Mouse (Mus musculus) forebrain, postnatal 0 days (tissue): ENCODE data around the gene Umad1. TPM values are rescaled to one million over a fixed set of nuclear protein-coding genes. Genes with fewer than 3 reads are reported as not detected.
A peak's percentile ranks its signal among the peaks of the same experiment; 100 is the strongest.

Source experiments
- ATAC-seq: fragments of 200-750 bp; cut with Nextera tagmentation; 2 replicates; pipeline ENCODE4 v1.8.0; 2017; ENCODE audit warnings: mild to moderate bottlenecking, moderate library complexity
- DNase-seq: peaks from one replicate; pipeline ENCODE4 v3.0.0-alpha.2; 2015
- H3K27ac ChIP-seq: fragments of 300-500 bp; sonication (generic); 2 replicates; pipeline ENCODE4 v1.5.1; 2014; ENCODE audit warnings: low read depth, mild to moderate bottlenecking, antibody characterized with exemption, low read length, moderate library complexity, mixed read lengths
- H3K27me3 ChIP-seq: fragments of 300-500 bp; sonication (generic); 2 replicates; pipeline ENCODE4 v1.6.1; 2014; ENCODE audit warnings: mild to moderate bottlenecking, low read length, mixed read lengths; ENCODE audit not compliant: insufficient read depth
- H3K36me3 ChIP-seq: fragments of 300-500 bp; sonication (generic); 2 replicates; pipeline ENCODE4 v1.6.1; 2014; ENCODE audit warnings: mild to moderate bottlenecking, moderate library complexity; ENCODE audit not compliant: insufficient read depth
- H3K4me1 ChIP-seq: fragments of 300-500 bp; sonication (generic); 2 replicates; pipeline ENCODE4 v1.6.1; 2014; ENCODE audit warnings: antibody characterized with exemption; ENCODE audit not compliant: insufficient read depth
- H3K4me2 ChIP-seq: fragments of 300-500 bp; sonication (generic); 2 replicates; pipeline ENCODE4 v1.6.1; 2014; ENCODE audit warnings: low read depth, mild to moderate bottlenecking, moderate library complexity
- H3K4me3 ChIP-seq: fragments of 300-500 bp; sonication (generic); 2 replicates; pipeline ENCODE4 v1.5.1; 2014; ENCODE audit warnings: low read depth, low read length, mixed read lengths
- H3K9ac ChIP-seq: fragments of 300-500 bp; sonication (generic); 2 replicates; pipeline ENCODE4 v1.6.1; 2014; ENCODE audit warnings: mild to moderate bottlenecking
- H3K9me3 ChIP-seq: fragments of 300-500 bp; sonication (generic); 2 replicates; pipeline ENCODE4 v1.6.1; 2016; ENCODE audit warnings: low read length
- CTCF ChIP-seq: sonication (generic); IDR thresholded peaks from 2 replicates; pipeline ENCODE4 v1.5.1; 2016; ENCODE audit warnings: antibody characterized with exemption, control low read depth, low read depth
- WGBS: fragments of 180-500 bp; shearing (Covaris S2); extraction: QIAGEN DNeasy Blood & Tissue Kit; methylation state at CpG from one replicate; pipeline ENCODE4 v1.1.7; 2014; 5-methylcytosine and 5-hydroxymethylcytosine counted together
- polyA plus RNA-seq: library from polyadenylated mRNA; unstranded; fragments of >200 nt; fragmentation: Nextera tagmentation; extraction: Ambion mirVana; gene quantifications from 2 replicates; pipeline ENCODE4 v1.2.1, GENCODE M21; 2015
- total RNA-seq: library from RNA; depleted of rRNA; stranded (reverse); fragments of >200 nt; gene quantifications from 2 replicates; pipeline ENCODE4 v1.2.3, GENCODE M21; 2014

Umad1 gene
- total and polyA plus RNA-seq, 2 experiments from 2014 or later: 24.4 to 50.5 TPM

DNA sequence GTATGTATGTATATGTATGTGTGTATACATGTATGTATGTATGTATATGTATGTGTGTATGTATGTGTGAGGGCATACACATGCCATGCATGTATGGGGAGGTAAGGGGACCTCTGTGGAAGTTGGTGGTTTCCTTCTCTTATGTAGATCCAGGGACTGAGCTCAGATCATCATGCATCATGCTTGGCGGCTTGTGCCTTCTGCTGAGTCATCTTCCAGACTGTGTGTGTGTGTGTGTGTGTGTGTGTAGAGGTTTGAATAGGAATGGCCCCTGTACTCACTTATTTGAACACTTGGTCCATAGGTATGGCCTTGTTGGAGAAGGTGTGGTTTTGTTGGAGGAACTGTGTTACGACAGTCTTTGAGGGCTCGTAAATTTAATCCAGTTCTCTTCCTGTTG lies 27.1 kb downstream of the Umad1 start:
- no peak overlapping the region for H3K27ac ChIP-seq
- no peaks in the 10 kb centered on the region for H3K27me3 ChIP-seq
- H3K36me3 ChIP-seq: no peaks in the 10 kb centered on the region
- ATAC-seq (no peak), DNase-seq (no peak)
- 95% methylated on average over 3 of the region's 3 CpGs for WGBS
- H3K4me3 ChIP-seq: no peak overlapping the region
- no peak overlapping the region for H3K9ac ChIP-seq
- H3K4me2 ChIP-seq: no peak overlapping the region
- no peak for TF ChIP-seq CTCF
- no peaks in the 10 kb centered on the region for H3K9me3 ChIP-seq
- H3K4me1 ChIP-seq: no peaks in the 10 kb centered on the region

GRCm38 (mm10) chr6:8288755-8289580 lies 29.9 kb downstream of the Umad1 start:
- DNase-seq: peak; percentile 12
- no peak overlapping the region for H3K4me3 ChIP-seq
- H3K27ac ChIP-seq: no peak overlapping the region
- H3K36me3 ChIP-seq: no peaks in the 10 kb centered on the region
- WGBS: 62% methylated on average over 4 of the region's 4 CpGs
- ATAC-seq: no peak
- no peaks in the 10 kb centered on the region for H3K27me3 ChIP-seq
- no peak for TF ChIP-seq CTCF
- no peak overlapping the region for H3K4me2 ChIP-seq
- H3K9ac ChIP-seq: no peak overlapping the region
- H3K4me1 ChIP-seq: no peaks in the 10 kb centered on the region
- no peaks in the 10 kb centered on the region for H3K9me3 ChIP-seq

GRCm38 (mm10) chr6:8294048-8294784 lies 35.1 kb downstream of the Umad1 start:
- H3K9ac ChIP-seq: no peak overlapping the region
- TF ChIP-seq CTCF: no peak
- no peak overlapping the region for H3K4me2 ChIP-seq
- ATAC-seq: peak; percentile 61; the same call in 1 of the 2 replicates
- DNase-seq: peak; percentile 13
- 0 out of 2 replicates have a peak, but pooled peaks cover 3% of the 10 kb centered on the region for H3K36me3 ChIP-seq
- H3K27me3 ChIP-seq: no peaks in the 10 kb centered on the region
- no peaks in the 10 kb centered on the region for H3K9me3 ChIP-seq
- H3K4me1 ChIP-seq: no peaks in the 10 kb centered on the region
- H3K4me3 ChIP-seq: no peak overlapping the region
- WGBS: 31% methylated on average over 4 of the region's 4 CpGs
- H3K27ac ChIP-seq: no peak overlapping the region

GRCm38 (mm10) chr6:8299066-8299863 lies 40.2 kb downstream of the Umad1 start:
- 37% methylated on average over 6 of the region's 6 CpGs for WGBS
- TF ChIP-seq CTCF: no peak
- Histone ChIP-seq H3K9me3 (no peaks in the 10 kb centered on the region), H3K9ac (no peak overlapping the region), H3K4me2 (no peak overlapping the region), H3K27me3 (no peaks in the 10 kb centered on the region), H3K27ac (no peak overlapping the region), H3K4me3 (no peak overlapping the region), H3K4me1 (no peaks in the 10 kb centered on the region), H3K36me3 (0 out of 2 replicates have a peak, but pooled peaks cover 3% of the 10 kb centered on the region)
- ATAC-seq (peak; percentile 58; the same call in 1 of the 2 replicates), DNase-seq (peak; percentile 18)

DNA sequence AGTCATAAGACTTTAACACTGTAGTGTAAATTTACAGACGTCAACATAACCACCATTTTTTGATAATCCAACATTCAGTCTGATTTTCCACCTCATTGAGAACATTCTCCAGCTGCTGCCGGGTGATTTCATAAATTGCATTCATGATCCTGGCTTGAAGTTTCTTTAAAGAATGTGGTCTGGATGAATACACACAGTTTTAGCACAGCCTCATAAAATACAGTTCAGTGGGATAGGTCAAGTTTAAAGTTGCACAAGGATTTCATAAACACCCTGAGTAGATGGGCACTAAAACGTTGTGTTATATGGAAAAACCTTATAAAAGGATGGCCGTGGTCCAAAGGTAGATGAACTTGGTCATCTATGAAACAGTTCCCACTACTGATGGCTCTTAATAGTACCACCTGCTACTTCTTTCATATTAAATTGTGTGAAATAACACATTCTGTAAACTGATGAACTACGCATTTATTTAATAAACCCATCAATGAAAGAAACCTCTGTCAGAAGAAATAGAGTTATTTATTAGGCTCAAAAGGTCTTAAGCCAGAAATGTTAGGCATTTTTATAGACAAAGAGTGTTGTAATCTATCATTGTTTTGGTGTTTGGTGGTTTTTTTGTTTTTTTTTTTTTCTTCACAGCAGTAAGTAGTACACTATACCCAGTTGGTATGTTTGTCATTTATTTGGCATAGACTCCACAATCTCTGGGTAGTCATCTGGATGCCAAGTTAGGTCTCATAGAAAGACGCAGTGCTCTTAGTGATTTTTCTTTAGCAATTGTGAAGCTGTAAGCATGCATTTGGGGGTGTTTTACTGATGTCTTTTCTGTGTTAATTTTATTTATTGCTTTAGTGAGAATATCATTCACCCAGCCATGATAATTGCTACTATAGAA lies 49.0 kb downstream of the Umad1 start:
- 36% methylated on average over 6 of the region's 6 CpGs for WGBS
- peak; percentile 63; the same call in 1 of the 2 replicates for ATAC-seq

GRCm38 (mm10) chr6:8312554-8312953 lies 53.5 kb downstream of the Umad1 start:
- TF ChIP-seq CTCF: no peak
- Histone ChIP-seq H3K9ac (no peak overlapping the region), H3K27ac (no peak overlapping the region), H3K4me3 (no peak overlapping the region), H3K4me1 (no peaks in the 10 kb centered on the region), H3K36me3 (no peaks in the 10 kb centered on the region), H3K4me2 (no peak overlapping the region), H3K27me3 (no peaks in the 10 kb centered on the region), H3K9me3 (no peaks in the 10 kb centered on the region)
- ATAC-seq: no peak
- 93% methylated on average over 2 of the region's 2 CpGs for WGBS
- DNase-seq: no peak

More for the DNA sequence above, 49.0 kb downstream of the Umad1 start:
- DNase-seq: peak; percentile 18
- H3K9me3 ChIP-seq: no peaks in the 10 kb centered on the region
- H3K9ac ChIP-seq: no peak overlapping the region
- no peak overlapping the region for H3K4me2 ChIP-seq
- H3K36me3 ChIP-seq: no peaks in the 10 kb centered on the region
- no peak overlapping the region for H3K27ac ChIP-seq
- H3K4me1 ChIP-seq: no peaks in the 10 kb centered on the region
- no peak overlapping the region for H3K4me3 ChIP-seq
- TF ChIP-seq CTCF: no peak
- no peaks in the 10 kb centered on the region for H3K27me3 ChIP-seq
